23 mouse cellular contexts compared by ENCODE assay signal in the genomic region with DNA sequence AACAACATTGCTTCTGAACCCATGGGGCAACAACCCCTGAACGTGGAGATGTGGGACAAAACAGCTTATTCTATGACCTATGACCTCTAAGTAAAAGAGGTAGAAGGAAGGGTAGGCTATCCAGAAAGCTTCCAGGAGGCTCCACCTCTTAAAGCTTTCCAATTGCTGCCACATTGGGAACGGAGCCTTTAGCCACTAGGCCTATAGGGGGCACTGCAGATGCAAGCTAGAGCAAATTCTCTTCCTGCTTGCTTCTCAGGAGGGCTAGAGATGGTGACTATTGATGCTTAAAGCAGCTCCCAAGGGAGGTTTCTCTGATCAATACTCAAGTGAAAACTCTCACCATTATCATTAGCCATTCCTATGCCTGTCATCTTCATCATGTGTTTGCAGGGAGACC.
A peak's percentile ranks its signal among the peaks of the same experiment; 100 is the strongest.
DNase-seq lines count a peak whose midpoint lies in the region; ATAC-seq and TF ChIP-seq lines count a peak whose summit lies in the region.
"Had no signal": no experiment of that assay in that cellular context is flagged by ENCODE, and none has a peak within 500 bp of the region (broad histone marks: within the 10 kb centered on the region; RNA-seq: fewer than 3 reads in every experiment).

No protein-coding gene starts in this region.

- no peak for TF ChIP-seq POLR2A in ES-Bruce4 (IDR thresholded peaks at IDR 0.05; ENCODE audit: insufficient read depth, low read length)

- ATAC-seq in hindbrain, postnatal 0 days: no peak
- ATAC-seq in hindbrain, embryonic 12.5 days (ENCODE audit: low FRiP score): no peak
- ATAC-seq in lung, embryonic 14.5 days (ENCODE audit: insufficient read depth): no peak
- ATAC-seq: forebrain, embryonic 15.5 days; hindbrain, embryonic 16.5 days had no signal

- no peak overlapping the region for H3K4me2 ChIP-seq in hindbrain, postnatal 0 days (ENCODE audit: low read depth, low read length)
- no peak overlapping the region for H3K4me2 ChIP-seq in hindbrain, embryonic 12.5 days (replicated peaks)
- H3K4me2 ChIP-seq in lung, embryonic 14.5 days: no peak overlapping the region
- H3K4me2 ChIP-seq: embryonic facial prominence, embryonic 13.5 days; forebrain, embryonic 15.5 days; heart, embryonic 15.5 days; neural tube, embryonic 13.5 days; stomach, embryonic 15.5 days had no signal

- H3K27ac ChIP-seq in hindbrain, postnatal 0 days: no peak overlapping the region
- no peak overlapping the region for H3K27ac ChIP-seq in hindbrain, embryonic 12.5 days
- H3K27ac ChIP-seq in lung, embryonic 14.5 days (ENCODE audit: low read depth): no peak overlapping the region
- no peak overlapping the region for H3K27ac ChIP-seq in ES-Bruce4 (ENCODE audit: insufficient read depth, low read length)
- H3K27ac ChIP-seq: embryonic facial prominence, embryonic 13.5 days; forebrain, embryonic 15.5 days; heart, embryonic 15.5 days; limb, embryonic 10.5 days; neural tube, embryonic 13.5 days; stomach, embryonic 15.5 days had no signal

- WGBS in hindbrain, postnatal 0 days: 25% methylated on average over 2 of the region's 2 CpGs
- 30% methylated on average over 2 of the region's 2 CpGs for WGBS in hindbrain, embryonic 12.5 days
- 25% methylated on average over 2 of the region's 2 CpGs for WGBS in lung, embryonic 14.5 days

- no peaks in the 10 kb centered on the region for H3K36me3 ChIP-seq in hindbrain, postnatal 0 days (ENCODE audit: insufficient read depth, low read length)
- H3K36me3 ChIP-seq in hindbrain, embryonic 12.5 days: no peaks in the 10 kb centered on the region
- H3K36me3 ChIP-seq in lung, embryonic 14.5 days (ENCODE audit: insufficient read depth): no peaks in the 10 kb centered on the region
- H3K36me3 ChIP-seq in ES-Bruce4 (ENCODE audit: control insufficient read depth, insufficient read depth, low read length, poor library complexity, severe bottlenecking): no peaks in the 10 kb centered on the region
- H3K36me3 ChIP-seq: embryonic facial prominence, embryonic 13.5 days; forebrain, embryonic 15.5 days; heart, embryonic 15.5 days; limb, embryonic 10.5 days; neural tube, embryonic 13.5 days; stomach, embryonic 15.5 days had no signal

- peak; percentile 44 for TF ChIP-seq CTCF in hindbrain, postnatal 0 days (IDR thresholded peaks at IDR 0.05; ENCODE audit: low read depth)
- TF ChIP-seq CTCF in lung, embryonic 14.5 days (IDR thresholded peaks at IDR 0.05; ENCODE audit: low read depth): peak; percentile 25; the same call in 1 of the 2 replicates
- peak; percentile 42 for TF ChIP-seq CTCF in ES-Bruce4 (IDR thresholded peaks at IDR 0.05; ENCODE audit: low read depth, low read length)

- H3K4me1 ChIP-seq in hindbrain, postnatal 0 days (ENCODE audit: insufficient read depth, low read length): 0 out of 2 replicates have a peak, but pooled peaks cover 4% of the 10 kb centered on the region
- H3K4me1 ChIP-seq in hindbrain, embryonic 12.5 days: 0 out of 2 replicates have a peak, but pooled peaks cover 2% of the 10 kb centered on the region
- H3K4me1 ChIP-seq in lung, embryonic 14.5 days (ENCODE audit: insufficient read depth): no peaks in the 10 kb centered on the region
- H3K4me1 ChIP-seq in ES-Bruce4 (ENCODE audit: control insufficient read depth, insufficient read depth, low read length): no peaks in the 10 kb centered on the region
- H3K4me1 ChIP-seq: embryonic facial prominence, embryonic 13.5 days; forebrain, embryonic 15.5 days; heart, embryonic 15.5 days; neural tube, embryonic 13.5 days; stomach, embryonic 15.5 days had no signal

- TF ChIP-seq EP300 in ES-Bruce4 (IDR thresholded peaks at IDR 0.05; ENCODE audit: insufficient read depth, low read depth, low read length): no peak

- no peak for DNase-seq in hindbrain, postnatal 0 days (ENCODE audit: low spot score)
- peak; percentile 8 for DNase-seq in lung, embryonic 14.5 days
- DNase-seq in lung, postnatal 25 days (ENCODE audit: low spot score): no peak
- DNase-seq in embryo, embryonic 10.5 days (ENCODE audit: low spot score): peak; percentile 39
- DNase-seq in urinary bladder, postnatal 14 days (ENCODE audit: low spot score): no peak
- DNase-seq in spleen, postnatal 10 days (ENCODE audit: low spot score in 2 of 2): no peak
- DNase-seq: B cell, adult 2 months; gastrocnemius, postnatal 36 days; heart, postnatal 4 days; kidney, adult 18-20 months; kidney, postnatal 10 days; lung, postnatal 10 days; right cerebral cortex, postnatal 14 days had no signal

- H3K9me3 ChIP-seq in hindbrain, postnatal 0 days (ENCODE audit: low read length): no peaks in the 10 kb centered on the region
- no peaks in the 10 kb centered on the region for H3K9me3 ChIP-seq in hindbrain, embryonic 12.5 days (replicated peaks)
- no peaks in the 10 kb centered on the region for H3K9me3 ChIP-seq in lung, embryonic 14.5 days (ENCODE audit: low read depth, low read length)
- no peaks in the 10 kb centered on the region for H3K9me3 ChIP-seq in ES-Bruce4 (replicated peaks; ENCODE audit: control insufficient read depth, insufficient read depth, low read length, poor library complexity, severe bottlenecking)
- H3K9me3 ChIP-seq: embryonic facial prominence, embryonic 13.5 days; forebrain, embryonic 15.5 days; heart, embryonic 15.5 days; limb, embryonic 10.5 days; neural tube, embryonic 13.5 days; stomach, embryonic 15.5 days had no signal

- H3K9ac ChIP-seq in hindbrain, postnatal 0 days (replicated peaks; ENCODE audit: low read length): no peak overlapping the region
- no peak overlapping the region for H3K9ac ChIP-seq in hindbrain, embryonic 12.5 days
- H3K9ac ChIP-seq in lung, embryonic 14.5 days: no peak overlapping the region
- H3K9ac ChIP-seq in ES-Bruce4 (ENCODE audit: low read depth, poor library complexity, severe bottlenecking): no peak overlapping the region
- H3K9ac ChIP-seq: embryonic facial prominence, embryonic 13.5 days; forebrain, embryonic 15.5 days; heart, embryonic 15.5 days; neural tube, embryonic 13.5 days; stomach, embryonic 15.5 days had no signal

- no peak overlapping the region for H3K4me3 ChIP-seq in hindbrain, postnatal 0 days (ENCODE audit: low read length)
- H3K4me3 ChIP-seq in hindbrain, embryonic 12.5 days: no peak overlapping the region
- H3K4me3 ChIP-seq in lung, embryonic 14.5 days (ENCODE audit: low read depth, low read length): no peak overlapping the region
- H3K4me3 ChIP-seq in ES-Bruce4 (ENCODE audit: low read depth, low read length): no peak overlapping the region
- H3K4me3 ChIP-seq: embryonic facial prominence, embryonic 13.5 days; forebrain, embryonic 15.5 days; heart, embryonic 15.5 days; limb, embryonic 10.5 days; megakaryocyte, embryonic 14.5 days; neural tube, embryonic 13.5 days; stomach, embryonic 15.5 days had no signal

- no peaks in the 10 kb centered on the region for H3K27me3 ChIP-seq in hindbrain, postnatal 0 days (ENCODE audit: insufficient read depth, low read length)
- H3K27me3 ChIP-seq in hindbrain, embryonic 12.5 days: no peaks in the 10 kb centered on the region
- H3K27me3 ChIP-seq in lung, embryonic 14.5 days (ENCODE audit: insufficient read depth, low read length): no peaks in the 10 kb centered on the region
- H3K27me3 ChIP-seq in ES-Bruce4 (ENCODE audit: control insufficient read depth, insufficient read depth, low read length, poor library complexity, severe bottlenecking): no peaks in the 10 kb centered on the region
- H3K27me3 ChIP-seq: embryonic facial prominence, embryonic 13.5 days; forebrain, embryonic 15.5 days; heart, embryonic 15.5 days; megakaryocyte, embryonic 14.5 days; neural tube, embryonic 13.5 days; stomach, embryonic 15.5 days had no signal

Comparison
In these comparisons a context has a peak if more than half of its experiments do, and no peak if none do; other contexts are left out.
1. DNase-seq: peak in lung, embryonic 14.5 days (single experiment) and embryo, embryonic 10.5 days (single experiment); none in hindbrain, postnatal 0 days (single experiment), lung, postnatal 25 days (single experiment), urinary bladder, postnatal 14 days (single experiment) and spleen, postnatal 10 days (0 of 2).
2. Peak in every context shown above with its lines, with median percentiles within 50 percentile points of each other: CTCF ChIP-seq.